Mouse (Mus musculus): ENCODE data around the gene Rpl36a-ps1. TPM values are rescaled to one million over a fixed set of nuclear protein-coding genes. Genes with fewer than 3 reads are reported as not detected.

Rpl36a-ps1 gene
- polyA plus RNA-seq, 1 experiment from 2014 or later = 2.5 TPM

- Histone ChIP-seq H3K27me3 (ENCODE audit: insufficient read depth, low read length) (no peaks in the 10 kb centered on the region), H3K4me1 (ENCODE audit: insufficient read depth) (no peaks in the 10 kb centered on the region), H3K36me3 (replicated peaks; ENCODE audit: insufficient read depth, low read length) (no peaks in the 10 kb centered on the region), H3K4me3 (ENCODE audit: low read depth, low read length) (no peak overlapping the region), H3K9me3 (ENCODE audit: low read length) (no peaks in the 10 kb centered on the region), H3K9ac (replicated peaks) (no peak overlapping the region), H3K4me2 (ENCODE audit: low read depth, low read length) (no peak overlapping the region), H3K27ac (ENCODE audit: low read depth) (no peak overlapping the region)
- TF ChIP-seq CTCF (IDR thresholded peaks at IDR 0.05; ENCODE audit: low read depth) = 0 out of 2 replicates have a peak, but pooled peaks have one; percentile 5
- TF ChIP-seq EP300 (IDR thresholded peaks at IDR 0.05; ENCODE audit: low read depth) = no peak
- ATAC-seq (no peak), DNase-seq (no peak)
- WGBS (ENCODE audit: insufficient replicate concordance) = 68% methylated on average over 17 of the region's 17 CpGs
Measured at GRCm38 (mm10) chr14:98958978-98959658, 35.0 kb downstream of the Rpl36a-ps1 start.

DNA sequence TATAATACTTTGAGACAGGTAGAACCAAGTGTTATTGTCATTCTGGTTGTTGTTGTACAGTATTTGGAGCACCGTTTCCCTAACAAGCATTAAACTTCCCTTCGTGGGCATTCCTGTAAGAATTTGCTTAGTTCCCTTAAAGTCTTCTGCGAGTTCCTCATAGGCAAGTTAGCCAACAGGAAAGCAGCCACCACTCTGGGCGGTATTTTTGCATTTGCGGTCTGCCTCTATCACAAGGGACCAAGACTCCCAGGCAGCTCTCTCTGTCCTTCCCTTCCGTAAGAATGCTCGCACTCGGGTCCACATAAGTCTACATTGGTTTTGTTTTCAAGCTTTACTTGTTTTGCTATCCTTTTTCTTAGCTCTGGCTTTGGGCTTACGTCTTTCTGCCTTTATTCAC is 37.3 kb downstream of the Rpl36a-ps1 start:
- DNase-seq (no peak), ATAC-seq (no peak)
- Histone ChIP-seq H3K27ac (ENCODE audit: low read depth) (no peak overlapping the region), H3K9ac (replicated peaks) (no peak overlapping the region), H3K4me2 (ENCODE audit: low read depth, low read length) (peak overlapping the region; percentile 26), H3K9me3 (ENCODE audit: low read length) (no peaks in the 10 kb centered on the region), H3K27me3 (ENCODE audit: insufficient read depth, low read length) (no peaks in the 10 kb centered on the region), H3K36me3 (replicated peaks; ENCODE audit: insufficient read depth, low read length) (no peaks in the 10 kb centered on the region), H3K4me3 (ENCODE audit: low read depth, low read length) (no peak overlapping the region), H3K4me1 (ENCODE audit: insufficient read depth) (no peaks in the 10 kb centered on the region)
- TF ChIP-seq EP300 (IDR thresholded peaks at IDR 0.05; ENCODE audit: low read depth) (no peak), CTCF (IDR thresholded peaks at IDR 0.05; ENCODE audit: low read depth) (no peak)
- 64% methylated on average over 9 of the region's 9 CpGs for WGBS (ENCODE audit: insufficient replicate concordance)

GRCm38 (mm10) chr14:98952441-98952840 is 41.7 kb downstream of the Rpl36a-ps1 start:
- 75% methylated on average over 7 of the region's 7 CpGs for WGBS (ENCODE audit: insufficient replicate concordance)
- no peak for DNase-seq
- ATAC-seq = no peak

GRCm38 (mm10) chr14:98951626-98952290 is 42.4 kb downstream of the Rpl36a-ps1 start:
- no peak for TF ChIP-seq EP300 (IDR thresholded peaks at IDR 0.05; ENCODE audit: low read depth)
- no peak for TF ChIP-seq CTCF (IDR thresholded peaks at IDR 0.05; ENCODE audit: low read depth)
- no peaks in the 10 kb centered on the region for H3K9me3 ChIP-seq (ENCODE audit: low read length)
- 71% methylated on average over 4 of the region's 4 CpGs for WGBS (ENCODE audit: insufficient replicate concordance)
- H3K9ac ChIP-seq (replicated peaks) = no peak overlapping the region
- no peaks in the 10 kb centered on the region for H3K4me1 ChIP-seq (ENCODE audit: insufficient read depth)
- H3K4me2 ChIP-seq (ENCODE audit: low read depth, low read length) = no peak overlapping the region
- ATAC-seq = no peak
- H3K27me3 ChIP-seq (ENCODE audit: insufficient read depth, low read length) = no peaks in the 10 kb centered on the region
- no peaks in the 10 kb centered on the region for H3K36me3 ChIP-seq (replicated peaks; ENCODE audit: insufficient read depth, low read length)
- no peak overlapping the region for H3K27ac ChIP-seq (ENCODE audit: low read depth)
- H3K4me3 ChIP-seq (ENCODE audit: low read depth, low read length) = no peak overlapping the region
- no peak for DNase-seq

More at GRCm38 (mm10) chr14:98952441-98952840, 41.7 kb downstream of the Rpl36a-ps1 start:
- H3K27ac ChIP-seq (ENCODE audit: low read depth) = no peak overlapping the region
- no peaks in the 10 kb centered on the region for H3K27me3 ChIP-seq (ENCODE audit: insufficient read depth, low read length)
- H3K4me2 ChIP-seq (ENCODE audit: low read depth, low read length) = no peak overlapping the region
- no peaks in the 10 kb centered on the region for H3K4me1 ChIP-seq (ENCODE audit: insufficient read depth)
- H3K9ac ChIP-seq (replicated peaks) = no peak overlapping the region
- no peaks in the 10 kb centered on the region for H3K36me3 ChIP-seq (replicated peaks; ENCODE audit: insufficient read depth, low read length)
- no peak for TF ChIP-seq CTCF (IDR thresholded peaks at IDR 0.05; ENCODE audit: low read depth)
- no peak for TF ChIP-seq EP300 (IDR thresholded peaks at IDR 0.05; ENCODE audit: low read depth)
- no peak overlapping the region for H3K4me3 ChIP-seq (ENCODE audit: low read depth, low read length)
- no peaks in the 10 kb centered on the region for H3K9me3 ChIP-seq (ENCODE audit: low read length)

Other genes with a start within 250 kb of the Rpl36a-ps1 start
- 42.5 and 43.2 TPM in 2 replicates for gene Mzt1, start 51.8 kb upstream of the Rpl36a-ps1 start, polyA plus RNA-seq (2015; fragmentation: Nextera tagmentation; extraction: Ambion mirVana)
- gene Bora, start 51.9 kb upstream of the Rpl36a-ps1 start, polyA plus RNA-seq (2015; fragmentation: Nextera tagmentation; extraction: Ambion mirVana) = 13.0 and 13.6 TPM in 2 replicates
- gene Pibf1, start 105.1 kb upstream of the Rpl36a-ps1 start, polyA plus RNA-seq (2015; fragmentation: Nextera tagmentation; extraction: Ambion mirVana) = 4.7 and 4.9 TPM in 2 replicates
- 7.1 and 7.5 TPM in 2 replicates for gene Dis3, start 105.5 kb upstream of the Rpl36a-ps1 start, polyA plus RNA-seq (2015; fragmentation: Nextera tagmentation; extraction: Ambion mirVana)